Mouse (Mus musculus) heart, postnatal 36 days (tissue): ENCODE results near the gene Synm. TPM values are rescaled to one million over a fixed set of nuclear protein-coding genes. Genes with fewer than 3 reads are reported as not detected.

Experiments used
- DNase-seq, 2 experiments: peaks; one replicate each; pipeline ENCODE4 v3.0.0; 2021 to 2022
- intact Hi-C: fragments of 180-260 bp; cut with DNase I; formaldehyde crosslinking; loops from one replicate; pipeline ENCODE4 v1.15.1; 2025
- microRNA-seq, 2 experiments: library from miRNA; unstranded; fragments of <30 nt; microRNA quantifications; one replicate each; pipeline ENCODE4 v1.2.0; 2021; ENCODE audit warnings: borderline number of aligned reads in 2 of 2
- total RNA-seq, 2 experiments: library from RNA; stranded (reverse); gene quantifications; 2 replicates each; pipeline ENCODE4 v1.2.3; 2021

Gene Synm
- total RNA-seq, 2 experiments from 2014 or later: 8.9 to 9.7 TPM

DNA sequence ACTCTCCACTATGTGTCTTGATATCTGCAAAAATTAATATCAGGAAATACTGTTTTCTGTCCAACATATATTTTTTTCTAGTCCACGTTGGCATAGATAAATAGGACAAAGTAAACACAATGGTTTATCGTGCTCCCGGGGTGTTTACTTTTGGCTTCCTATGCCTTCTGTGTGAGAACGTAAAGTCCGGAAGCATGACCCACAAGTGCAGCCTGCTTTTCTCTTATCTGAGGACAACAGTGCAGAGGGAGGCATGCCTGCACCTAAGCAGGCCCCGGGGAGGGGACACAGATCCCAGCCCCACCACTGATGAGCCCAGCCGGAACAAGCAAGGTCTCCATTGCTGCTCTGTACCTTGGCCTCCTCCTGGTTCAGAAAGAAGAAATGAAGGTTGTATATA, 49.3 kb downstream of the Synm start:
- no peak for DNase-seq
- intact Hi-C loops: no loop called here

GRCm38 (mm10) chr7:67708160-67708559, 51.4 kb downstream of the Synm start:
- no peak for DNase-seq
- intact Hi-C loops: loop anchor here (10.0 kb wide), 1 partner anchor 47 kb away; the partner anchor contains the start of gene Synm

- DNase-seq: no peak
- intact Hi-C loops: loop anchor here (10.0 kb wide), 1 partner anchor 53 kb away; the partner anchor contains the start of gene Synm
Measured at GRCm38 (mm10) chr7:67701252-67701914, 58.2 kb downstream of the Synm start.

GRCm38 (mm10) chr7:67700846-67701245, 58.7 kb downstream of the Synm start:
- DNase-seq: peak; percentile 46 to 53
- intact Hi-C loops: loop anchor here (10.0 kb wide), 1 partner anchor 54 kb away; the partner anchor contains the start of gene Synm

GRCm38 (mm10) chr7:67699301-67699700, 60.2 kb downstream of the Synm start:
- no peak for DNase-seq
- intact Hi-C loops: no loop called here

- DNase-seq: peak; percentile 34 to 37
- intact Hi-C loops: no loop called here
Measured at GRCm38 (mm10) chr7:67697892-67698630, 61.5 kb downstream of the Synm start.

DNA sequence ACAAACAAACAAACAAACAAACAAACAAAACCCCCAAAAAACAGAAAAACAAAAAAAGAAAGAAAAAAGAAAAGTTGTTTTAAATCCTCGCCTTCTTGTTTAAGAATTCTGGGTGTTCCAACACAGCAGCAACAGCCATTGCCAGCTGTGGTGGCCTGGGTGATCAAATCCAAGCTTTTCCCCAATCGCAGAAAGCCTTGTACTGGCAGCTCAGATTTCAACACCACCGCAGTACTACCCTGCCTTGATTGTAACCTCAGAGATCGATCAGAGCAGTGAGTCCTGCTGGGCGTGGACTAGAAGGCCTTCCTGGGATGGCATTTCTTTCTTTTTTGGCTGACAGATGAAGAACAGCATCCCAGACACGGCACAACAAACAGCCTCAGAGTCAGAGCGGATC, 63.6 kb downstream of the Synm start:
- intact Hi-C loops: no loop called here
- DNase-seq: no peak

DNA sequence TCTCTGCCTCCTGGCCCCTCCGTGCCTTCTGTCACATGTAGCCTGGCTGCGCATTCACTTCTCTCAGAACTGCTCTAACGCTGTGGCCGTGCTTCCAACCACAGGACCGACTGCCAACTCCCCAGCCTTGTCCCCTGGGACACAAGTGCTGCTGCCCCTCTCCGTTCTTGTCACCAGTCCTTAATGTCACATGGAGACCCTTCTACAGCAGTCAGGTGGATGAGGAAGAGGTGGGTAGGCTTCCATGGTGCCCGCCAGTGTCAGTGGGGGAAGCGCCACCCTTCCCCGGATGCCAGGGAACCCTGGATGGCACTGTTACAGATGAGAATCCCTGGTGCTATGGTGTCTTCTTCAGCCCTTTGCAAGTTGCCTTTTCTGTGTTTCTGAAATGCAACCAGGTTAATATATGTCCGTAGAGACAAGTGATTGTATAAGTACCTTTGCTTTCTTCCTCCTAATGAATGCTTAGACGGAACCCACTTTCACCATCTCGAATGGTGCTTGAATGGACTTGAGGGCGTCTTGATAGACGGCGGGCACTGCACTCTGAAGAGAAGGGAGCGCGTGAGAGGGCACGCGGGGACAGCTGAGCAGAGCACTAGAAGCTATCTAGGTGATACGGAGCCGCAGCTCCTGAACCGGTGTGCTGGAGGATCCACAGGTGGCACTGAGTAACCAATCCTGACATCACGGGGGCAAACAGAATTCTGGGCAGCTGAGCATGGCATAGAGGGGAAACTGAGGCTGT, 66.6 kb downstream of the Synm start:
- no peak for DNase-seq
- intact Hi-C loops: no loop called here

DNA sequence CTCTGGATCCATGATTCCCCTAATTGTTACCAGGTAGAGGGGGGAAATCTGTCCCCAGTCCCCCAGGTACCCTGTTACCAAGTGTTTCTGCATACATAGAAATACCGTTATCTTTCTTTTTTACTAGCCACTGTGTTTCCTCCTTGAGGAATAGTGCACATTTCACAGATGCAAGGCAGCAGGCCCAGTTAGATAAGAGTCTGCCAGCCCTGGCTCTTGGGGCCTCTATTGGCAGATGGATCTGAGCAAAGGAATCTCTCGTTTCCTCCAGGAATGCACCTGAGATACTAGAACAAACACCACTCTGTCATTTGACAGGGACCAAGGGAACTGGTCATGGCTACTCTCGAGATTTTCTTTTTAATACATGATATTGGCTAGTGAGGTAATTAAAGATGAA, 67.4 kb downstream of the Synm start:
- intact Hi-C loops: no loop called here
- peak; percentile 49 to 71 for DNase-seq

DNA sequence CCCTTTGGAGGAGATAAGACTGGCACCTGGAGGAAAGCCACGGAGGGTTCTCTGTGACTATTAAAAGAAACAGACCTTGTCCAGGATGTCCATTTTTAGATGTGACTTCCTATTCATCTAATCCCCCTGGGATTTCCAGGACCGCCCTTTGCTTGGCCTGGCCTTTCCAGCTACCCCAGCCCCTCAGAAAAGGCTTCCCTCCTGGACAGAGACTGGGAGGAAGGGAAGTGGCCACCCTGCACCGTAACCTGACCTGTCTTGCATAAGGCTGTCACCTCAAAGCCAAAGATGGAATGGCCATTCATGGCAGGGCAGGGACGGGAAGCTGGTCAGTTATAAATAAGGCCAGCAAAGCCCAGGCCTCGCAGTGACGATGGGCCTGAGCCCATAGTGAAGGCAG, 68.5 kb downstream of the Synm start:
- peak in 1 of 2 experiments; percentile 21 for DNase-seq
- intact Hi-C loops: no loop called here

DNA sequence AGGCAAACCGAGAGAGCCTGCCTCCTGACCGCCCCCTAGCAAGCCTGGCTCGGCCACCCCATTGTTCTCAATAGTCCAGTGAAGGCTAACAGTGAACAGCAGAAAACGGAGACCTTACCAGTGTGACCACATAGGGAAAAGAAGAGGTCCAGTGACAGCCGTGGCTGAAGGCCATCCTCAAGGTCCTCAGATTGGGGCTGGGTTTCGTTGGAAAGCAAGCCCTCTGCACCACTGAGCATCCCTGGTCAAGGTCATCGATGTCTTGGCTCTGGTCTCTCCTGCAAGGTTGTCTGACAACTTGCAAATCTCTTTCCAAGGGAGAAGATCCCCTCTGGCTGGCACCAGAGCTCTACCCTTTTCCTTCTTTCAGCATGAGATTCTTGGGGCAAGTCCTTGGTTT, 69.7 kb downstream of the Synm start:
- no peak for DNase-seq
- intact Hi-C loops: no loop called here

DNA sequence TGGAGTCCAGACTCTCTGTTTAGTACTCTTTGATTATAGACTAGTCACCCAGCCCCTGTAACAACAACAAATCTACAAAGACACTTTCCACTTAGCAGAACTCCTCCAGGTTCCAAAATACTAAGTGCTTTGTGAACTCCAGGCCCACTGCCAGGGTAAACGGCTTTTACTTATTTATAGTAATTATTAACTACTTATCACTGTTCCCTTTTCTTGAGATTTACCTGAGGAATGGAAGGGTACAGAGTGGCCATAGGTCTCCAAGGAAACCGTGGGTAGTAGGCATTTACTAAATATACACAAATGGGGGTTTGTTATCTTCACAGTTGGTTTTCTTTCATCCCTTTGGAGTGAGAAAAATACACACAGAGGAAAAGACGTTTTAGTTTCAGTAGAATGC, 71.3 kb downstream of the Synm start:
- DNase-seq: no peak
- intact Hi-C loops: no loop called here

GRCm38 (mm10) chr7:67686545-67686944, 73.0 kb downstream of the Synm start:
- DNase-seq: no peak
- intact Hi-C loops: no loop called here

DNA sequence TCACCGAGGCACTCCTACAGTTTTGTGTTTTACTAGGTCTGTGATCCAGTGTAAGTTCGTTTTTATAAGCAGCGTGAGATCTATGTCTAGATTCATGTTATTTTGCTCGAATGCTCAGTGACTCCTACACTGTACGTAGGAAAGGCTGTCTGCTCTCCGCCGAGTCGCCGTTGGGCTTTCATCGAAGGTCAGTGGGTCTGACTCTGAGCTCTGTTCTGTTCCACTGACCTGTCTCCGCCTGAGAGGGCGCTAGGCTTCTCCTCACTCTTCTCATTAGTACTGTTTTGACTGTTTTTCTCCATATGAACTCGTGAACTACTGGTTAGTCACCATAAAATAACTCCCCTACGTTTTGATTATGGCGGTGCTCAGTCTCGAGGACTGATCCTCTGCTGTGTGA, 76.5 kb downstream of the Synm start:
- intact Hi-C loops: no loop called here

GRCm38 (mm10) chr7:67681078-67681477, 78.5 kb downstream of the Synm start:
- intact Hi-C loops: no loop called here
- no peak for DNase-seq

More for the DNA sequence above, 76.5 kb downstream of the Synm start:
- no peak for DNase-seq

Small RNA genes within 50 kb of the gene (microRNA-seq; reads per million reads assigned to microRNA genes)
- gene Gm23844: 0 reads per million in 2 experiments

Other genes with a start within 250 kb of the Synm start
- 10 to 100 TPM; 16.8 to 17.3 TPM for gene Lrrc28, start 114.5 kb downstream of the Synm start, total RNA-seq
- 10 to 100 TPM; 17.8 to 19.3 TPM for gene Ttc23, start 112.3 kb downstream of the Synm start, total RNA-seq
- gene Igf1r, start 193.1 kb upstream of the Synm start, total RNA-seq: 10 to 100 TPM; 15.4 to 21.1 TPM